Mouse (Mus musculus) megakaryocyte, embryonic 14.5 days (primary cell): ENCODE data around the gene Rc3h1.

Source experiments
- FLI1 ChIP-seq: IDR thresholded peaks from 2 replicates; pipeline ENCODE4 v1.6.1; 2012; ENCODE audit warnings: low read length, inconsistent platforms, mixed read lengths
- GATA1 ChIP-seq: IDR thresholded peaks from 3 replicates; pipeline ENCODE4 v1.6.1; 2012; ENCODE audit warnings: mixed read lengths, low read length, inconsistent platforms, borderline replicate concordance

- TF ChIP-seq FLI1: no peak
- no peak for TF ChIP-seq GATA1
These were observed 74.5 kb downstream of the Rc3h1 start for GRCm38 (mm10) chr1:160980537-160981234.
